In the genomic region with DNA sequence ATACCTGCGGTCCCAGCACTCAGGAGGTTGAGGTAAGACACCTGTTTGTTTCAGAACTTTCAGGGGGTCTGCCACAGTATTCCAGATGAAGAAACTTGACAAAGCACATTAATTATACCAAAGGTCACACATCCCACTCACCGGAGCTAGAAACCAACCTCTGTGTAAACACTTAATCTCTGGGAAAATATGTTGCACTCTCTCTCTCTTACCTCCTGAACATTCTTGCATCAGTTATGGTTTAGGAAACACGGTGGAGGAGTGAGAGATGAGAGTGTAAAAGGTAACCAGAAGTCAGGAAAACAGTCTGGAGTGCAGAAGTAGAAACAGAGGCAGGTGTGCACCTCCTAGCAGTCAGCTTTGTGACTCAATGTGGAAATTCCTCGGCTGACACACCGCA, we compare ENCODE assay signal across 17 mouse cellular contexts. TPM values are rescaled to one million over a fixed set of nuclear protein-coding genes. Genes with fewer than 3 reads are reported as not detected.
A peak's percentile ranks its signal among the peaks of the same experiment; 100 is the strongest.
DNase-seq lines count a peak whose midpoint lies in the region; ATAC-seq and TF ChIP-seq lines count a peak whose summit lies in the region.
"Had no signal": no experiment of that assay in that cellular context is flagged by ENCODE, and none has a peak within 500 bp of the region (broad histone marks: within the 10 kb centered on the region; RNA-seq: fewer than 3 reads in every experiment).

No protein-coding gene starts in this region.

- H3K4me2 ChIP-seq in lung, postnatal 0 days (replicated peaks; ENCODE audit: low read depth, low read length), result no peak overlapping the region

- peak; percentile 45; the same call in 1 of the 2 replicates for TF ChIP-seq EP300 in lung, postnatal 0 days (IDR thresholded peaks at IDR 0.05)

- H3K4me1 ChIP-seq in lung, postnatal 0 days (ENCODE audit: insufficient read depth, low read depth, low read length), result no peaks in the 10 kb centered on the region
- no peaks in the 10 kb centered on the region; the same call in 1 of the 2 replicates for H3K4me1 ChIP-seq in lung, adult 2 months (ENCODE audit: control insufficient read depth, insufficient read depth, low read length)

- H3K4me3 ChIP-seq in lung, postnatal 0 days (ENCODE audit: low read depth, low read length), result no peak overlapping the region
- no peak overlapping the region for H3K4me3 ChIP-seq in lung, adult 2 months (replicated peaks; ENCODE audit: extremely low read depth, low read depth, low read length)

- TF ChIP-seq CTCF in lung, postnatal 0 days (IDR thresholded peaks at IDR 0.05), result no peak
- no peak for TF ChIP-seq CTCF in lung, adult 2 months (IDR thresholded peaks at IDR 0.05; ENCODE audit: insufficient read depth, low read length)

- 51% methylated on average over 5 of the region's 5 CpGs for WGBS in lung, postnatal 0 days
- WGBS in lung, adult 2 months, result 66% methylated on average over 5 of the region's 5 CpGs

- no peaks in the 10 kb centered on the region for H3K9me3 ChIP-seq in lung, postnatal 0 days (ENCODE audit: low read length)
- H3K9me3 ChIP-seq: G1E had no signal

- DNase-seq in lung, postnatal 0 days (ENCODE audit: low spot score), result peak; percentile 60
- no peak for DNase-seq in lung, adult 2 months
- DNase-seq: adrenal gland, adult 2 months; adrenal gland, adult 8-10 months; adrenal gland, postnatal 10 days; adrenal gland, postnatal 14 days; adrenal gland, postnatal 25 days; adrenal gland, postnatal 36 days; cerebellum, adult 11 months; cerebellum, adult 11-12 months; cerebellum, adult 18-20 months; cerebellum, adult 2 months had no signal

- no peak overlapping the region for H3K27ac ChIP-seq in lung, postnatal 0 days (ENCODE audit: low read length)

- peak; percentile 73 for ATAC-seq in lung, postnatal 0 days
- ATAC-seq: activated CD4-positive, CD25-positive, alpha-beta regulatory T cell, adult 4 months; CD4-positive, CD25-positive, alpha-beta regulatory T cell, adult 4 months; Patski had no signal

- no peak overlapping the region for H3K9ac ChIP-seq in lung, postnatal 0 days (replicated peaks; ENCODE audit: low read depth)

- H3K27me3 ChIP-seq in lung, postnatal 0 days (replicated peaks; ENCODE audit: insufficient read depth, low read length), result no peaks in the 10 kb centered on the region
- H3K27me3 ChIP-seq: CH12.LX, Patski had no signal

- TF ChIP-seq POLR2A in lung, adult 2 months (IDR thresholded peaks at IDR 0.05; ENCODE audit: borderline replicate concordance, extremely low read depth, low read depth, low read length), result no peak

- no peaks in the 10 kb centered on the region for H3K36me3 ChIP-seq in lung, postnatal 0 days (ENCODE audit: insufficient read depth, low read length)
- H3K36me3 ChIP-seq: G1E had no signal

RNA-seq across cellular contexts. Expression of a gene that starts 13.9 kb away (rescaled TPM):
- polyA plus RNA-seq in lung, postnatal 0 days (2015; fragmentation: Nextera tagmentation; extraction: Ambion mirVana), result 110 and 140 TPM in 2 replicates
- polyA plus RNA-seq in lung, adult 2 months (2012; rRNA removed), result 61.3 and 104 TPM in 2 replicates

RNA-seq across cellular contexts. Expression of a gene that starts 35.8 kb away (rescaled TPM):
- polyA plus RNA-seq in lung, postnatal 0 days (2015; fragmentation: Nextera tagmentation; extraction: Ambion mirVana), result 0.26 and 0.40 TPM in 2 replicates
- polyA plus RNA-seq in lung, adult 2 months (2012; rRNA removed), result 11.0 and 12.2 TPM in 2 replicates
